Mouse (Mus musculus) T-helper 1 cell (primary cell): ENCODE results near the gene Arglu1.

Source experiments
- in situ Hi-C: fragments of 300-600 bp; cut with MboI, MseI; formaldehyde crosslinking; loops from one replicate; pipeline ENCODE4 v1.15.1; 2025; ENCODE audit warnings: high pct_unique_total_duplicates

Arglu1 gene

GRCm38 (mm10) chr8:8690146-8691092 lies at the start of gene Arglu1:
Gene Arglu1, minus strand, starts transcription at chr8:8690521.
- in situ Hi-C loops = no loop called here

- in situ Hi-C loops = loop anchor here (10.0 kb wide), 1 partner anchor 258 kb away; no protein-coding TSS in a partner anchor
Observed at GRCm38 (mm10) chr8:8737271-8737670, 47.0 kb upstream of the Arglu1 start.

GRCm38 (mm10) chr8:8736826-8737225 lies 46.5 kb upstream of the Arglu1 start:
- in situ Hi-C loops = loop anchor here (10.0 kb wide), 1 partner anchor 258 kb away; no protein-coding TSS in a partner anchor

- in situ Hi-C loops = loop anchor here (10.0 kb wide), 1 partner anchor 261 kb away; no protein-coding TSS in a partner anchor
Observed at GRCm38 (mm10) chr8:8733804-8734203, 43.5 kb upstream of the Arglu1 start.

GRCm38 (mm10) chr8:8728643-8729042 lies 38.3 kb upstream of the Arglu1 start:
- in situ Hi-C loops = no loop called here

GRCm38 (mm10) chr8:8726547-8726946 lies 36.2 kb upstream of the Arglu1 start:
- in situ Hi-C loops = no loop called here

GRCm38 (mm10) chr8:8704813-8705212 lies 14.5 kb upstream of the Arglu1 start:
- in situ Hi-C loops = loop anchor here (25.0 kb wide), 1 partner anchor 1257 kb away; no protein-coding TSS in a partner anchor

- in situ Hi-C loops = loop anchor here (25.0 kb wide), 1 partner anchor 1259 kb away; no protein-coding TSS in a partner anchor
Observed at GRCm38 (mm10) chr8:8703668-8704067, 13.3 kb upstream of the Arglu1 start.

GRCm38 (mm10) chr8:8700821-8701220 lies 10.5 kb upstream of the Arglu1 start:
- in situ Hi-C loops = loop anchor here (25.0 kb wide), 1 partner anchor 1261 kb away; no protein-coding TSS in a partner anchor

GRCm38 (mm10) chr8:8700229-8700628 lies 9.9 kb upstream of the Arglu1 start:
- in situ Hi-C loops = loop anchor here (25.0 kb wide), 1 partner anchor 1262 kb away; no protein-coding TSS in a partner anchor

- in situ Hi-C loops = no loop called here
Observed at GRCm38 (mm10) chr8:8689454-8690145, 721 bp downstream of the Arglu1 start.

GRCm38 (mm10) chr8:8688823-8689453 lies 1.4 kb downstream of the Arglu1 start:
- in situ Hi-C loops = no loop called here

- in situ Hi-C loops = no loop called here
Observed at GRCm38 (mm10) chr8:8685517-8685916, 4.8 kb downstream of the Arglu1 start.

GRCm38 (mm10) chr8:8682697-8683096 lies 7.6 kb downstream of the Arglu1 start:
- in situ Hi-C loops = no loop called here

GRCm38 (mm10) chr8:8678236-8678635 lies 12.1 kb downstream of the Arglu1 start:
- in situ Hi-C loops = no loop called here

GRCm38 (mm10) chr8:8674864-8675263 lies 15.5 kb downstream of the Arglu1 start:
- in situ Hi-C loops = no loop called here

- in situ Hi-C loops = no loop called here
Observed at GRCm38 (mm10) chr8:8661759-8662138, 28.6 kb downstream of the Arglu1 start.

GRCm38 (mm10) chr8:8661103-8661758 lies 29.1 kb downstream of the Arglu1 start, which contains the start of gene Efnb2:
Gene Efnb2, minus strand, starts transcription at chr8:8661242.
- in situ Hi-C loops = no loop called here

GRCm38 (mm10) chr8:8660307-8661098 lies 29.8 kb downstream of the Arglu1 start:
- in situ Hi-C loops = no loop called here
